Mouse (Mus musculus) limb, embryonic 11.5 days (tissue): Measurements from ENCODE around the gene Cerk. TPM values are rescaled to one million over a fixed set of nuclear protein-coding genes. Genes with fewer than 3 reads are reported as not detected.
"Not testable (repeated sequence)": the region's sequence is repeated elsewhere in the genome, so short reads cannot be mapped to it uniquely, and the experiment has no call there.

Source experiments
- ATAC-seq: fragments of 200-750 bp; cut with Nextera tagmentation; 2 replicates; pipeline ENCODE4 v1.8.0; 2017; ENCODE audit warnings: low read depth; ENCODE audit not compliant: insufficient number of reproducible peaks, low FRiP score, low TSS enrichment
- DNase-seq: peaks from one replicate; pipeline ENCODE4 v3.0.0-alpha.2; 2015; ENCODE audit warnings: low spot score
- H3K27ac ChIP-seq: fragments of 300-500 bp; sonication (generic); replicated peaks from 2 replicates; pipeline ENCODE4 v1.5.1; 2014; ENCODE audit warnings: low read depth, mild to moderate bottlenecking, low read length
- H3K27me3 ChIP-seq: fragments of 300-500 bp; sonication (generic); 2 replicates; pipeline ENCODE4 v1.6.1; 2014; ENCODE audit warnings: mild to moderate bottlenecking, low read length, mixed read lengths; ENCODE audit not compliant: control insufficient read depth, insufficient read depth
- H3K36me3 ChIP-seq: fragments of 300-500 bp; sonication (generic); 2 replicates; pipeline ENCODE4 v1.6.1; 2014; ENCODE audit warnings: mild to moderate bottlenecking, low read length, moderate library complexity, mixed read lengths; ENCODE audit not compliant: control insufficient read depth, insufficient read depth
- H3K4me1 ChIP-seq: fragments of 300-500 bp; sonication (generic); 2 replicates; pipeline ENCODE4 v1.6.1; 2014; ENCODE audit warnings: low read length, mixed read lengths; ENCODE audit not compliant: control insufficient read depth, insufficient read depth
- H3K4me2 ChIP-seq: fragments of 300-500 bp; sonication (generic); 2 replicates; pipeline ENCODE4 v1.6.1; 2014; ENCODE audit warnings: low read depth, mild to moderate bottlenecking, moderate library complexity; ENCODE audit not compliant: severe bottlenecking
- H3K4me3 ChIP-seq: fragments of 300-500 bp; sonication (generic); 2 replicates; pipeline ENCODE4 v1.5.1; 2014; ENCODE audit warnings: low read depth, low read length
- H3K9ac ChIP-seq: fragments of 300-500 bp; sonication (generic); 2 replicates; pipeline ENCODE4 v1.6.1; 2014; ENCODE audit warnings: mild to moderate bottlenecking, low read length
- H3K9me3 ChIP-seq: fragments of 300-500 bp; sonication (generic); 2 replicates; pipeline ENCODE4 v1.6.1; 2016; ENCODE audit warnings: low read length; ENCODE audit not compliant: control insufficient read depth
- WGBS: fragments of 180-500 bp; shearing (Covaris S2); extraction: QIAGEN DNeasy Blood & Tissue Kit; methylation state at CpG from one replicate; pipeline ENCODE4 v1.1.7; 2014; 5-methylcytosine and 5-hydroxymethylcytosine counted together
- polyA plus RNA-seq: library from polyadenylated mRNA; unstranded; fragments of >200 nt; fragmentation: Nextera tagmentation; extraction: Ambion mirVana; gene quantifications from 2 replicates; pipeline ENCODE4 v1.2.1, GENCODE M21; 2014

The Cerk gene
- polyA plus RNA-seq, 1 experiment from 2014 or later = 15.6 TPM

GRCm38 (mm10) chr15:86168505-86168867 lies 17.5 kb downstream of the Cerk start:
- ATAC-seq (no peak), DNase-seq (no peak)
- H3K4me1 ChIP-seq = peaks cover 13% of the 10 kb centered on the region; the same call in 1 of the 2 replicates
- 82% methylated on average over 7 of the region's 7 CpGs for WGBS
- H3K27me3 ChIP-seq = no peaks in the 10 kb centered on the region; the same call in 1 of the 2 replicates
- no peak overlapping the region for H3K9ac ChIP-seq
- no peak overlapping the region for H3K4me2 ChIP-seq
- H3K27ac ChIP-seq = no peak overlapping the region
- no peak overlapping the region for H3K4me3 ChIP-seq
- H3K36me3 ChIP-seq = no peaks in the 10 kb centered on the region
- H3K9me3 ChIP-seq = no peaks in the 10 kb centered on the region

- Histone ChIP-seq H3K4me2 (no peak overlapping the region), H3K27ac (no peak overlapping the region), H3K27me3 (no peaks in the 10 kb centered on the region; the same call in 1 of the 2 replicates), H3K4me1 (peaks cover 8% of the 10 kb centered on the region; the same call in 1 of the 2 replicates), H3K9ac (no peak overlapping the region), H3K9me3 (no peaks in the 10 kb centered on the region), H3K4me3 (no peak overlapping the region), H3K36me3 (no peaks in the 10 kb centered on the region)
- DNase-seq (no peak), ATAC-seq (no peak)
- WGBS = 80% methylated on average over 10 of the region's 10 CpGs
Observed at GRCm38 (mm10) chr15:86167787-86168504, 18.0 kb downstream of the Cerk start.

- Histone ChIP-seq H3K36me3 (no peaks in the 10 kb centered on the region), H3K4me2 (no peak overlapping the region), H3K9me3 (no peaks in the 10 kb centered on the region), H3K9ac (no peak overlapping the region), H3K4me1 (0 out of 2 replicates have a peak, but pooled peaks cover 3% of the 10 kb centered on the region), H3K27ac (no peak overlapping the region), H3K4me3 (no peak overlapping the region), H3K27me3 (no peaks in the 10 kb centered on the region; the same call in 1 of the 2 replicates)
- WGBS = 85% methylated on average over 7 of the region's 7 CpGs
- DNase-seq (no peak), ATAC-seq (no peak)
Observed at GRCm38 (mm10) chr15:86167032-86167655, 18.8 kb downstream of the Cerk start.

GRCm38 (mm10) chr15:86165811-86166590 lies 19.9 kb downstream of the Cerk start:
- no peak for ATAC-seq

DNA sequence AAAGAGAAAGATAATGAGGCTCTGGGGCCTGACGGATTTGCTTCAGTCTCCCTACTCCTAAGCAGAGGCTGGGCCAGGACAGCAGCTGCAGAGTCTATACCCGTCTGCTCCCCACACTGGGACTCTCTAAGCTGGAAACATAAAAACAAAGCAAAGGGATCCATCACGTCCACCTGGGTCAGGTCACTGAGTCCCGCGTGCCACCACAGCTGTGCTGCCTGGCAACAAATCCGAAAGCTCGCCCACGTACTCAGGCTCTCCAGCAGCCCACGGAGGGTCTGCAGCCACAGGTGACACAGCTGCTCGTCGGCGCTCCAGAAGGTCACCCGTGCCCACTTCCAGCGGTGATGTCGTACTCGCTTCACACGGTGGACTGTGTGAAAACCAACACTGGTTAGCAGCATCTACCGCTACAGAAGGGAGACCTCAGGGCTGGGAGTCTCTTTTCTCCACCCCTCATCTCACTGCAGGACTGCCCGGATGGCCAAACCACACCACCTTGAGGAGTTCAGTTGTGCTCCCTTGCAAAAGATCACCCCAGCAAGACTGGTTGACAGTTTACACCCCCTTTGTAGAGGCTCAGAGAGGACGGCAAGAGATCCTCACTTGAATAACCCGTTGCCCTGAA lies 21.1 kb downstream of the Cerk start:
- Histone ChIP-seq H3K27ac (no peak overlapping the region), H3K27me3 (no peaks in the 10 kb centered on the region), H3K4me2 (no peak overlapping the region), H3K36me3 (no peaks in the 10 kb centered on the region), H3K9ac (no peak overlapping the region), H3K4me3 (no peak overlapping the region), H3K4me1 (0 out of 2 replicates have a peak, but pooled peaks cover under 1% of the 10 kb centered on the region), H3K9me3 (no peaks in the 10 kb centered on the region)
- WGBS = 77% methylated on average over 21 of the region's 21 CpGs
- DNase-seq (no peak), ATAC-seq (no peak)

More at GRCm38 (mm10) chr15:86165811-86166590, 19.9 kb downstream of the Cerk start:
- no peak for DNase-seq
- Histone ChIP-seq H3K9ac (no peak overlapping the region), H3K36me3 (no peaks in the 10 kb centered on the region), H3K4me3 (no peak overlapping the region), H3K4me1 (0 out of 2 replicates have a peak, but pooled peaks cover 3% of the 10 kb centered on the region), H3K27ac (no peak overlapping the region), H3K9me3 (no peaks in the 10 kb centered on the region), H3K4me2 (no peak overlapping the region), H3K27me3 (no peaks in the 10 kb centered on the region; the same call in 1 of the 2 replicates)
- WGBS = 91% methylated on average over 24 of the region's 24 CpGs

DNA sequence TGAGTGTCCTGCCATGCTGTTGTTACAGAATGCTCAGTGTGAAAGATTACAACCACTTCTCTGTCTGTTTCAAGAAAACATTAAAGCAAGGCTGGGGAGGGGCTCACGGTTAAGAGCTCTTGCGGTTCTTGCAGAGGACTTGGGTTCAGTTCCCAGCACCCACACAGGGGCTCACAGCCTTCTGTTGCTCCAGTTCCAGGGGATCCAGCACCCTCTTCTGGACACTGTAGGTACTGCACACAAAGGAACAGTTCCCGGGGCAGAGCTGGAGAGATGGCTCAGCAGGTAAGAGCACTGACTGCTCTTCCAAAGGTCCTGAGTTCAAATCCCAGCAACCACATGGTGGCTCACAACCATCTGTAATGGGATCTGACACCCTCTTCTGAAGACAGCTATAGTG lies 24.1 kb downstream of the Cerk start:
- H3K9me3 ChIP-seq, H3K4me1 ChIP-seq, DNase-seq, H3K4me2 ChIP-seq, ATAC-seq, H3K36me3 ChIP-seq, H3K27ac ChIP-seq, H3K27me3 ChIP-seq, H3K9ac ChIP-seq, H3K4me3 ChIP-seq: not testable (repeated sequence)
- 95% methylated on average over 3 of the region's 3 CpGs for WGBS

GRCm38 (mm10) chr15:86160906-86161305 lies 25.0 kb downstream of the Cerk start:
- H3K4me1 ChIP-seq = no peaks in the 10 kb centered on the region
- no peak overlapping the region for H3K4me3 ChIP-seq
- H3K27ac ChIP-seq = no peak overlapping the region
- no peak overlapping the region for H3K9ac ChIP-seq
- H3K4me2 ChIP-seq = no peak overlapping the region
- H3K36me3 ChIP-seq = no peaks in the 10 kb centered on the region
- no peaks in the 10 kb centered on the region for H3K27me3 ChIP-seq
- no peaks in the 10 kb centered on the region for H3K9me3 ChIP-seq
- DNase-seq (no peak), ATAC-seq (no peak)
- 79% methylated on average over 10 of the region's 10 CpGs for WGBS

DNA sequence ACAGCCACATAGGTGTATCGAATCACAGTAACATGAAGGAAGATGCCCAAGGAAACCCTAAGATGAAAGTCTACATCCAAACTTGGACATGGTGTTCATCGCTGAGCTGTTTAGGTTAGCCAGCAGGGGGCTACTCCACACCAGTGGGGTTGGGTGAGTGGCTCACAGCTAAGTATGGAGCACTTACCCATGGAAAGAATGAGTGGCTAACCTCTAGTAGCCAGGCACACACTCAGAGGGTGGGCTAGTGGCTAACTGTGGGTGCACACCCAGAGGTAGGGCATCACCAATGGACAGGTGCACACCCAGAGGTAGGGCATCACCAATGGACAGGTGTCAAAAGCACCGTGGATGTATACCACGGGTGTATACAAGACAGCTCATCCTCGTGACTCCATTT lies 26.2 kb downstream of the Cerk start:
- Histone ChIP-seq H3K4me1 (no peaks in the 10 kb centered on the region), H3K4me3 (no peak overlapping the region), H3K4me2 (no peak overlapping the region), H3K9me3 (no peaks in the 10 kb centered on the region), H3K27ac (no peak overlapping the region), H3K9ac (no peak overlapping the region), H3K36me3 (no peaks in the 10 kb centered on the region), H3K27me3 (no peaks in the 10 kb centered on the region)
- DNase-seq (no peak), ATAC-seq (no peak)
- WGBS = 85% methylated on average over 5 of the region's 5 CpGs
